Mouse (Mus musculus) gastrocnemius, postnatal 14 days (tissue): ENCODE measurements around the gene Rnls. TPM values are rescaled to one million over a fixed set of nuclear protein-coding genes. Genes with fewer than 3 reads are reported as not detected.

Experiments
- DNase-seq: peaks from one replicate; pipeline ENCODE4 v3.0.0; 2021; ENCODE audit warnings: mixed read lengths
- intact Hi-C: fragments of 180-260 bp; cut with DNase I; formaldehyde crosslinking; loops from one replicate; pipeline ENCODE4 v1.15.1; 2025; ENCODE audit warnings: low total_unique reads
- total RNA-seq, 2 experiments: library from RNA; stranded (reverse); gene quantifications; 2 replicates each; pipeline ENCODE4 v1.2.3; 2021

Gene Rnls
- total RNA-seq, 2 experiments from 2014 or later: 5.3 to 5.8 TPM

- intact Hi-C loops: no loop called here
- no peak for DNase-seq
Measured at GRCm38 (mm10) chr19:33265245-33265644, 126.8 kb downstream of the Rnls start.

GRCm38 (mm10) chr19:33264224-33264993 is 127.7 kb downstream of the Rnls start:
- no peak for DNase-seq
- intact Hi-C loops: no loop called here

- intact Hi-C loops: no loop called here
- DNase-seq: no peak
Measured at GRCm38 (mm10) chr19:33262421-33262820, 129.7 kb downstream of the Rnls start.

GRCm38 (mm10) chr19:33259164-33259563 is 132.9 kb downstream of the Rnls start:
- no peak for DNase-seq
- intact Hi-C loops: no loop called here

- intact Hi-C loops: no loop called here
- no peak for DNase-seq
Measured at GRCm38 (mm10) chr19:33253893-33254292, 138.2 kb downstream of the Rnls start.

- no peak for DNase-seq
- intact Hi-C loops: no loop called here
Measured at GRCm38 (mm10) chr19:33252226-33252625, 139.9 kb downstream of the Rnls start.

GRCm38 (mm10) chr19:33244196-33244595 is 147.9 kb downstream of the Rnls start:
- intact Hi-C loops: no loop called here
- DNase-seq: no peak

- no peak for DNase-seq
- intact Hi-C loops: no loop called here
Measured at GRCm38 (mm10) chr19:33240386-33240785, 151.7 kb downstream of the Rnls start.

- intact Hi-C loops: no loop called here
- DNase-seq: no peak
Measured at GRCm38 (mm10) chr19:33232902-33233301, 159.2 kb downstream of the Rnls start.

- DNase-seq: no peak
- intact Hi-C loops: no loop called here
Measured at GRCm38 (mm10) chr19:33231303-33231702, 160.8 kb downstream of the Rnls start.

- DNase-seq: peak; percentile 52
- intact Hi-C loops: loop anchor here (5.0 kb wide), 1 partner anchor 135 kb away; no protein-coding TSS in a partner anchor
Measured at GRCm38 (mm10) chr19:33227004-33227403, 165.1 kb downstream of the Rnls start.

- intact Hi-C loops: loop anchor here (2.0 to 5.0 kb wide), 2 partner anchors 136 to 513 kb away; no protein-coding TSS in a partner anchor
- DNase-seq: no peak
Measured at GRCm38 (mm10) chr19:33225858-33226705, 166.0 kb downstream of the Rnls start.

GRCm38 (mm10) chr19:33225002-33225376 is 167.1 kb downstream of the Rnls start:
- DNase-seq: no peak
- intact Hi-C loops: loop anchor here (2.0 to 5.0 kb wide), 2 partner anchors 137 to 512 kb away; no protein-coding TSS in a partner anchor

GRCm38 (mm10) chr19:33224181-33225001 is 167.7 kb downstream of the Rnls start:
- intact Hi-C loops: loop anchor here (2.0 to 5.0 kb wide), 2 partner anchors 138 to 512 kb away; no protein-coding TSS in a partner anchor
- DNase-seq: peak; percentile 16

- intact Hi-C loops: loop anchor here (2.0 kb wide), 1 partner anchor 511 kb away; no protein-coding TSS in a partner anchor
- DNase-seq: no peak
Measured at GRCm38 (mm10) chr19:33223766-33224165, 168.3 kb downstream of the Rnls start.

- DNase-seq: peak; percentile 19
- intact Hi-C loops: no loop called here
Measured at GRCm38 (mm10) chr19:33223276-33223675, 168.8 kb downstream of the Rnls start.

- intact Hi-C loops: no loop called here
- DNase-seq: no peak
Measured at GRCm38 (mm10) chr19:33222595-33223223, 169.4 kb downstream of the Rnls start.

- intact Hi-C loops: no loop called here
- DNase-seq: no peak
Measured at GRCm38 (mm10) chr19:33217791-33218300, 174.2 kb downstream of the Rnls start.

GRCm38 (mm10) chr19:33209709-33210108 is 182.4 kb downstream of the Rnls start:
- no peak for DNase-seq
- intact Hi-C loops: no loop called here
